ENCODE assay signal across 9 mouse cellular contexts in the genomic region with DNA sequence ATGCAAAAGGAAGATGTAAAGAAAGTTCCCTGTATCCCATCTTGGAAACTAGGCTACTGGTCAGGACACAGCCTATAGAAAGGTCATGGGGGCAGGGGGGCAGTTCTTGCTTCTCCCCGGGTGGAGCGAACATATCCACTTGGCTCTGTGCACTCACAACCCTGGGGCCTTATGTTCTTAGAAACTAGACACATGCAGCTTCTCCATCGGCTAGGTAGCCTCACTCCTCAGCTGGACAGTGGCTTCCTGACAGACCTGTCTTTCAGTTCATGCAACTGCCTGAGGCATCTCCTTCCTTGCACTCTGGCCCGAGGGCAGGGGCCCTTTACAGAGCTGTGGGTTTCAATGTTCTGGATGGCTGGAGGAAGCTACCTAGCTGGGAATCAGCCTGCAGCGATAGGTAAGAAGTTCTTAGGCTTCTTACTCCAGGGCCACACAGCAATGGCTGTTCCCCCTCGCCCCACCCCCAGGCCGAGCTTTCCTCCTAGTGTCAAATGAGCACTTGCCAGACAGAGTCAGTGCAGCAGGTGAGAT. TPM values are rescaled to one million over a fixed set of nuclear protein-coding genes. Genes with fewer than 3 reads are reported as not detected.
DNase-seq lines count a peak whose midpoint lies in the region; ATAC-seq and TF ChIP-seq lines count a peak whose summit lies in the region.
"Had no signal": no experiment of that assay in that cellular context is flagged by ENCODE, and none has a peak within 500 bp of the region (broad histone marks: within the 10 kb centered on the region; RNA-seq: fewer than 3 reads in every experiment).

No protein-coding gene starts in this region.

- H3K9me3 ChIP-seq in stomach, embryonic 15.5 days: no peaks in the 10 kb centered on the region
- H3K9me3 ChIP-seq in stomach, postnatal 0 days (ENCODE audit: control insufficient read depth, low read length): no peaks in the 10 kb centered on the region
- H3K9me3 ChIP-seq in liver, embryonic 13.5 days (replicated peaks): no peaks in the 10 kb centered on the region

- H3K4me2 ChIP-seq in stomach, embryonic 15.5 days: peak overlapping the region; percentile 82; the same call in 1 of the 2 replicates
- no peak overlapping the region; the same call in 1 of the 2 replicates for H3K4me2 ChIP-seq in stomach, postnatal 0 days (replicated peaks; ENCODE audit: low read depth)
- H3K4me2 ChIP-seq in liver, embryonic 13.5 days: peak overlapping the region; percentile 100

- peaks cover 55% of the 10 kb centered on the region for H3K4me1 ChIP-seq in stomach, embryonic 15.5 days
- peaks cover 5% of the 10 kb centered on the region for H3K4me1 ChIP-seq in stomach, postnatal 0 days (replicated peaks; ENCODE audit: control insufficient read depth, insufficient read depth)
- peaks cover 70% of the 10 kb centered on the region for H3K4me1 ChIP-seq in liver, embryonic 13.5 days (replicated peaks)

- H3K27me3 ChIP-seq in stomach, embryonic 15.5 days (replicated peaks): no peaks in the 10 kb centered on the region
- no peaks in the 10 kb centered on the region for H3K27me3 ChIP-seq in stomach, postnatal 0 days (ENCODE audit: control insufficient read depth, insufficient read depth, low read length)
- peaks cover 6% of the 10 kb centered on the region; the same call in 1 of the 2 replicates for H3K27me3 ChIP-seq in liver, embryonic 13.5 days

- DNase-seq in cerebellum, adult 11 months: peak; percentile 21
- DNase-seq in cerebellum, postnatal 36 days: no peak
- no peak for DNase-seq in stomach, postnatal 0 days (ENCODE audit: low spot score)
- DNase-seq in liver, embryonic 13.5 days: no peak
- no peak for DNase-seq in urinary bladder, postnatal 14 days (ENCODE audit: low spot score)
- no peak for DNase-seq in retina, postnatal 1 day
- DNase-seq: lung, adult 18-20 months had no signal

- TF ChIP-seq CTCF in stomach, postnatal 0 days (IDR thresholded peaks at IDR 0.05; ENCODE audit: low read depth): no peak

- no peak for ATAC-seq in stomach, embryonic 15.5 days (ENCODE audit: insufficient read depth, low FRiP score, low read depth)
- ATAC-seq in stomach, postnatal 0 days (ENCODE audit: low FRiP score, low TSS enrichment): no peak
- ATAC-seq in liver, embryonic 13.5 days (ENCODE audit: low read depth): no peak
- no peak for ATAC-seq in inflammation-experienced regulatory T-cells, adult 6 months

- no peak for TF ChIP-seq EP300 in stomach, postnatal 0 days (optimal IDR thresholded peaks at IDR 0.05)

- H3K36me3 ChIP-seq in stomach, embryonic 15.5 days: no peaks in the 10 kb centered on the region
- H3K36me3 ChIP-seq in stomach, postnatal 0 days (ENCODE audit: control insufficient read depth, insufficient read depth, low read length): no peaks in the 10 kb centered on the region
- H3K36me3 ChIP-seq in liver, embryonic 13.5 days: 0 out of 2 replicates have a peak, but pooled peaks cover 2% of the 10 kb centered on the region

- H3K27ac ChIP-seq in stomach, embryonic 15.5 days: no peak overlapping the region
- H3K27ac ChIP-seq in stomach, postnatal 0 days (replicated peaks): no peak overlapping the region
- peak overlapping the region; percentile 74 for H3K27ac ChIP-seq in liver, embryonic 13.5 days

- WGBS in stomach, embryonic 15.5 days: 65% methylated on average over 7 of the region's 7 CpGs
- 68% methylated on average over 7 of the region's 7 CpGs for WGBS in stomach, postnatal 0 days
- WGBS in liver, embryonic 13.5 days (ENCODE audit: insufficient replicate concordance): 66% methylated on average over 7 of the region's 7 CpGs

- H3K4me3 ChIP-seq in stomach, embryonic 15.5 days (replicated peaks): no peak overlapping the region; the same call in 1 of the 2 replicates
- no peak overlapping the region for H3K4me3 ChIP-seq in stomach, postnatal 0 days (ENCODE audit: low read depth, low read length)
- peak overlapping the region; percentile 48 for H3K4me3 ChIP-seq in liver, embryonic 13.5 days (replicated peaks)

- H3K9ac ChIP-seq in stomach, embryonic 15.5 days: no peak overlapping the region
- no peak overlapping the region for H3K9ac ChIP-seq in stomach, postnatal 0 days (ENCODE audit: low read length)
- peak overlapping the region; percentile 36 for H3K9ac ChIP-seq in liver, embryonic 13.5 days

RNA-seq across cellular contexts. Expression of gene Ttyh3, which starts 1.1 kb away (rescaled TPM):
- polyA plus RNA-seq in stomach, embryonic 15.5 days (2015; fragmentation: Nextera tagmentation; extraction: Ambion mirVana): 31.9 and 38.0 TPM in 2 replicates
- polyA plus RNA-seq in stomach, postnatal 0 days (2015; fragmentation: Nextera tagmentation; extraction: Ambion mirVana): 8.5 and 9.6 TPM in 2 replicates
- polyA plus RNA-seq in liver, embryonic 13.5 days (2015; fragmentation: Nextera tagmentation; extraction: Ambion mirVana): 4.8 and 4.9 TPM in 2 replicates
- polyA plus RNA-seq in inflammation-experienced regulatory T-cells, adult 6 months (2017; shearing (Covaris generic)): 1 to 10 TPM; 2.8 to 4.2 (median 3.7) TPM

RNA-seq across cellular contexts. Expression of gene Lfng, which starts 42.8 kb away (rescaled TPM):
- 24.5 and 25.6 TPM in 2 replicates for polyA plus RNA-seq in stomach, embryonic 15.5 days (2015; fragmentation: Nextera tagmentation; extraction: Ambion mirVana)
- polyA plus RNA-seq in stomach, postnatal 0 days (2015; fragmentation: Nextera tagmentation; extraction: Ambion mirVana): 11.1 and 11.4 TPM in 2 replicates
- 7.6 and 8.0 TPM in 2 replicates for polyA plus RNA-seq in liver, embryonic 13.5 days (2015; fragmentation: Nextera tagmentation; extraction: Ambion mirVana)
- 10 to 100 TPM; 16.8 to 44.8 (median 23.1) TPM for polyA plus RNA-seq in inflammation-experienced regulatory T-cells, adult 6 months (2017; shearing (Covaris generic))

RNA-seq across cellular contexts. Expression of gene Iqce, which starts 52.2 kb away (rescaled TPM):
- polyA plus RNA-seq in stomach, embryonic 15.5 days (2015; fragmentation: Nextera tagmentation; extraction: Ambion mirVana): 20.3 and 21.1 TPM in 2 replicates
- 5.6 and 6.0 TPM in 2 replicates for polyA plus RNA-seq in stomach, postnatal 0 days (2015; fragmentation: Nextera tagmentation; extraction: Ambion mirVana)
- polyA plus RNA-seq in liver, embryonic 13.5 days (2015; fragmentation: Nextera tagmentation; extraction: Ambion mirVana): 4.3 and 5.6 TPM in 2 replicates
- polyA plus RNA-seq in inflammation-experienced regulatory T-cells, adult 6 months (2017; shearing (Covaris generic)): 10 to 100 TPM; 22.6 to 30.2 (median 27.3) TPM

RNA-seq across cellular contexts. Expression of gene Brat1, which starts 54.9 kb away (rescaled TPM):
- 18.7 and 20.4 TPM in 2 replicates for polyA plus RNA-seq in stomach, embryonic 15.5 days (2015; fragmentation: Nextera tagmentation; extraction: Ambion mirVana)
- polyA plus RNA-seq in stomach, postnatal 0 days (2015; fragmentation: Nextera tagmentation; extraction: Ambion mirVana): 8.2 and 8.5 TPM in 2 replicates
- 8.0 and 8.2 TPM in 2 replicates for polyA plus RNA-seq in liver, embryonic 13.5 days (2015; fragmentation: Nextera tagmentation; extraction: Ambion mirVana)
- polyA plus RNA-seq in inflammation-experienced regulatory T-cells, adult 6 months (2017; shearing (Covaris generic)): 10 to 100 TPM; 14.0 to 14.1 (median 14.1) TPM
